Mouse (Mus musculus) kidney, postnatal 25 days (tissue): ENCODE measurements at regions not wholly inside any gene's neighbourhood (a gene's known extent, or its start where the extent isn't known, plus 50 kb on each side); places are given as distances from the start of the nearest gene placed in this dataset.

ENCODE experiments used
- DNase-seq, 2 experiments: peaks; one replicate each; pipeline ENCODE4 v3.0.0; 2021; ENCODE audit warnings: mixed read lengths in 2 of 2

GRCm38 (mm10) chr10:99468971-99469370, 205.9 kb downstream of the Dusp6 start:
- no peak for DNase-seq

- DNase-seq, result no peak
Observed at GRCm38 (mm10) chr10:99471832-99472497, 208.9 kb downstream of the Dusp6 start.

DNA sequence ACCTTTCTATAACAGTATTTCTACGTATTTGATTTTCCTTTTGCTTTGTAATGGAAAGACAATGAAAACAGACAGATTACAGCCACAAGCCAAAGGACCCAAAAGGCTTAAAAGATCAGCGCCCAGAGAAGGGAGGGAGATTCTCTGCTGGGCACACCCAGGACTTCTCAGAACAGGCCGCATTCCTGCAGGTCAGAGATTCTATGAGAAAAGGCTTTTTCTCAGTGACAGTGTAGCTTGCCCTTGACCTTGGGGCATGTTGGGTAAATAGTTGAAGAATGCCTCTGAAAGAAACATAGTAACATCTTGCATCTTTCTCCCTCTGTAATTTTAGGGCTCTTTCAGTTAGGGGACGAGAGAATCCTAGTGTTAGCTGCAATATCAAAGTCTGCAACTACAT, 209.8 kb downstream of the Dusp6 start:
- no peak for DNase-seq

GRCm38 (mm10) chr10:99473758-99474157, 210.7 kb downstream of the Dusp6 start:
- no peak for DNase-seq

DNA sequence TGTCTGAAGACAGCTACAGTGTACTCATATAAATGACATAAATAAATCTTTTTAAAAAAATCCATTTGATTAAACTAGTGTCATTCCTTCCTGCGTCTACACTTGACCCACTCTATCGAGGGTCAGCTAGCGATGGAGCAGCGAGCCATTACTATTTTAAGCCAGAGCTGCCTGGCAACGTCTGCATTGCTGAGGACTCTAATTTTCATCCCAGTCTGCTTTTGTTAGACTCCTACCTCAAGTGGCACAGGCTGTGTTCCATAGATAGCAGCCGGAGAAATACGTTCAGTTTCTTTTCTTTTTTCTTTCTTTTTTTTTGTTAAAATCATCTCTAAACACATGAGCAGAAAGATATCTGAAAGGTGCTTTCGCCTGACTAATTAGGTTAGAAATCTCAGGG, 211.5 kb downstream of the Dusp6 start:
- DNase-seq, result no peak

- DNase-seq, result no peak
Observed at GRCm38 (mm10) chr10:99476214-99476613, 213.2 kb downstream of the Dusp6 start.

- no peak for DNase-seq
Observed at GRCm38 (mm10) chr10:99476776-99477175, 213.7 kb downstream of the Dusp6 start.

GRCm38 (mm10) chr10:99480573-99480972, 217.5 kb downstream of the Dusp6 start:
- no peak for DNase-seq

DNA sequence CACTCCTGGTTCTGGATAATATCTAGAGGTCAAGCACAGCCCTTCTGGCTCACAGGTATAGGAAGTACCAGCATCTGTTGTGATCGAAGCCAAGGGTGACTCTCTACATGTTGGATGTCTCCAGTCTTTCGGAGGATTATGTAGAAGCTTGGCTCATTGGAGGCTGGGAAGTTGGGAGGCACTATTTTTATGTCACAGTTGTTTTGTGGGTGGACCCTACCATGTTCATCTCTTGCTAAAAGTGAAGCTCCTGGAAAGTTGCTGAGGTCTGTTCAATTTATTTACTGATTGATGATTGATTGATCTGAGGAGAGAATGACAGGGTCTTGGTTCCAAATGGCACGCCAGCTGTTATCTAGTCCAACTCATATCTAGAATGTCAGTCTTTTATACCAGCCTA, 219.0 kb downstream of the Dusp6 start:
- no peak for DNase-seq

DNA sequence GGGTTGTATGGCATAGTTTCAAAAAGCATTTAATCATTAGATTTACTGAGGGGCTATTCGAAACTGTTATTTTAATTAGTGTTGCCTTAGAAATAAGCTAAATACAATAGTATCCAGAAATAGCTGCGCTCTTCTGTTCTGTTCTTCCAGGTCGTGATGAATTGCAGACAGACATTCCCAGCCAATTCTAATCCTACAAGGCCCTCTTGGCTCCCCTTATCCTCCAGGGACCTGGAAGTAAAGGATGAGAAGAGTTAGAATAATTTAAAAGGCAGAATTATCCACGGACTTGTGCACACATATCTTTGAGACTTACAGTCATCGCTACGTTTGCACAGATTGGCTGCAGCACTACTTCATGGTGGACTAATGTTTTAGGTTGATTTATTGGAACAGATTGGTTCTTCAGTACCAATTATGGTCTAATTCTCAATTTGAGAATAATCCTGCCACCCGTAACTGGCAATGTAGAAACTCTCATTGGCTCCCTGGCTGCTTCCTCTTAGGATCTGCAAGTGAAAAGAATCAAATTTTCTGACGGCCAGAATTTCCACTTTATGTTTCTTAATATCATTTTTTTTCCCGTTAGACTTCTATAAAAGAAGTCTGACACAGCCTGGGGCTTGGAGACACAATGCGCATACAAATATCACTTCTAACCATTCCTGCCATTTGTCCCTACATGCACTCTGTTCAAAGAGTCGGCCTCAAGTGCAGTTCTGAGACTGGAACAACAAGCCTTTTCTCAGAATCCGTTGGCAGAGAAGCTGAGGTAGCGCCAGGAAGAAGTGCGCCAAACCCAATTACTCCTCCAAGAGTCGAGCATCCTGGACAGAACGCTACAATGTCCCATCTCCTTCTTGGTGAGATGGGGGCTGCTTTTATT, 225.4 kb downstream of the Dusp6 start:
- DNase-seq, result no peak

DNA sequence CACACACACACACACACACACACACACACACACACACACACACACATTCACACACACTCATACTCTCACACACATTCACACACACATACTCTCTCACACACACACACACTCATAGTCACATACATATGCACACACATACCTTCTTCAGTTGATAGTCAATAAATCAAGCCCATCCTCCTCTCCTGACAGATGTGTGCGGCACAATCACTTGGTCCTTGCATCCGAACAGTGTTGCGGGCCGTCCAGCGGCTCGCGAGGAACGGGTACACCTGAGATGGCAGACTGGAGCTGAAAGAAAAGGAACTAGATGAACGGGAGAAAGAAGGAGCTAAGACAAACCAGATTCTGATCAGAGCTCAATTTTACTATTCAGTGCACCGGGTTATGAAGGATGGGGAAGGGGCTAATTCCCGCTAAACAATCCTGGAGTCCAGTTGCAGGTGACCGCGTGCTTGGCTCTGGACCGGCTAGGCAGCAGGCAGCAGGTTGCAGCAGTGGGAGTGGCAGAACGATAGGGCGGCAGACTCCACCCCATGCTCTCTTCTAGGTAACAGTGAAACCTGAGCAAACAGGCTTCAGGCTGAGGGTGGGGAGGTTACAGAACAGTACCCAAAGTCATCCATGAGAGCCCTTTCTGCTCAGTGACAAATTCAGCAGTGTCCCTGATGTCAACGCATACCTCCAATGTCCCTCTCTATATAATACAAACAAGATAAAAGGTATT, 247.8 kb downstream of the Csl start:
- DNase-seq, result peak; percentile 40 to 63

DNA sequence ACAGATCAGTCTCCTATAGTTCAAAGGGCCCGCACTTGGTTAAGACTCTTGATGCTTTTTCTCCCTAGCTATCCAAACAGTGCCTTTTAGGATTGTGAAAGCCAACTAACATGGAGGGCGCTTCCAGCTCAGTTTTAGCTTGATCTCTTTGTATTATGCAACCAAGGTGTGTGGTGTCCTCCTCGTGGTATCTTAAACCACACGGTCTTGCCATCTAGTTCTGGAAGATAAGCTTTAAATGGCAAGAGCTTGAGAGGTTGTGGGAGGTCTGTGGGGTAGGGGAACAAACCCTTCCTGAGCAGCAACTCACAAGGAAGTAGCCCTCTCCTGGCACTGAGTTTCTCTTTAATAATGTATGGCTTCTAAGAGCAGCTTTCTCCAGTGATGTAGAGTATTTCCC, 241.5 kb downstream of the Csl start:
- DNase-seq, result no peak

GRCm38 (mm10) chr10:99519479-99519878, 240.0 kb downstream of the Csl start:
- DNase-seq, result no peak

- no peak for DNase-seq
Observed at GRCm38 (mm10) chr10:99523817-99524216, 235.6 kb downstream of the Csl start.

DNA sequence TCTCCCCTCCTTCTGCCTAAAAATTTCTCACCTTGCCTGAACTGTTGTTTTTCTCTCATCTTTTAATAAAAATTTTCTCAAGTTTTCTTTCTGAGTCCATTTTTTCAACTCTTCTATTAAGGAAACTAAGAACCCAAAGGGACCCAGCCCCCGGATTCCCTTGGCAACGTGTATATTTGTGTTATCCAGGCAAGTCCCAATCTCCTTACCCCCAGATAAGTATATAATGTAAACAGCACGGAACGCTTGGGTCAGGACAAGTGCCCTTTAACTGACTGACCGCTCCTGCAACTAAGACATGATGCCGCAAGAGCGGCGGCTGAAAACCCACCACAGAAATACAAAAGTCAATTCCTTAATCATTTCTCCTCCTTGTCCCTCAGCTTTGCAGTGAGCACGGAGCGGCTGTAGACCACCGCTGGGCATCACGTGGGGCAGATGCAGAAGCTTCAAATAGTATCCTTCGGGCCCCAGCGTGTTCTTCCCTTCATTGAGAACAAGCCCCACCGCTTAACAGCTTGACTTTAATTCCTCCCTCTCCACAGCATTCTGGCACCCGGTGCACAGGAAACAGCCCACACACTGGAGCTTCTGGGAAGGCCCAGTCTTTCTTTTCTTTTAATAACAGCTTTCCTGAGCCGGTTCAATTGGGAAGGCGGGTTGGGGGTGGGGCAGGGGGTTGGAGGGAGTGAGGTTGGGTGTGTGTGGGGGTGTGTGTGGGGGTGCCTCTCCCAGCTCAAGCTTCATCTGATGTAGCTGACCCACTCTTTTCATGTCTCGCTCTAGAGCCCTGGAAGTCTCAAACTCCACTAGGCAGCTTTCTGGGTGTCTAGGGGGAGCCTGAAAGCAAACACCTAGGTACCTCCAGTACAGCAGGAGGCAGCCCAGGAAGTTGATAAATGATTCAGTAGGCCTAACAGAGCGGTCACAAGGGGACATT, 234.9 kb downstream of the Csl start:
- peak in 1 of 2 experiments; percentile 16 for DNase-seq

DNA sequence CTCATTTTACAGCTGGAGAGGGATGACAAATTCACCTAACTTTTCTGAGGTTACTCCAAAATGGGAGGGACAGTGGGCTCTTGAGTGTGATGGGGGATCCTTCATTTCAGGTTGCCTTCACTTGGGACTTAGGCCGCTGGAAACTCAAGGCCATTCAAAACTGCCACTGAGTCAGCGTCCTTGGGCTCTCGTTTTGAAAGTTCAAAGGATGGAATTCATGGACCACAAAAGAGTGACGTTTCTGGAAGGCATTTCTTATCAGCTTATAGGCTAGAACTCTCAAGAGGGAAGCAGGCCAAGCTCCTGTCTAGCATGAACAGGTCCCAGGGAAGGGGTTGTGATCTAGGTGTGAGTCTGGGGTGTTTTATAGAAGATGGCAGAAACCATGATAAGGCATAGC, 233.3 kb downstream of the Csl start:
- DNase-seq, result no peak

DNA sequence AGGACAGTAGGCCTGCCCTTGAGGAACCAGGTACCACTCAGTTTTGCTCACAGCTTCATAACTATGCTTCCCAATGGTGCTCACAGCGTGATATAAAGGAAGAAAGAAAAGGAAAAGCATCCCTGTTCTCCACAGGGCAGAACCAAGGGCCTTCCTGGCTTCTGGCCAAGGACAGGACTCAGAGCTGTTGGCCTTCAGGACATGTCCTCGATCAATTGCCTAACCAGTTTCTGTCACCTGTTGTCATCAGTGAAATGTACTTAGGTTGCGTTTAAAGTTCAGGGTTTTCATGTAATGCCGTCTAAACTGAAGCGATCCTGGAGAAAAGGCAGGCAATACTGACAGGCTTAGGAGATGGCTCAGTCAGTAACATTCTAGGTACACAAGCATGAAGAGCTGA, 232.9 kb downstream of the Csl start:
- peak in 1 of 2 experiments; percentile 40 for DNase-seq

- DNase-seq, result no peak
Observed at GRCm38 (mm10) chr10:99531104-99531503, 228.4 kb downstream of the Csl start.

- DNase-seq, result no peak
Observed at GRCm38 (mm10) chr10:99531556-99531955, 227.9 kb downstream of the Csl start.

DNA sequence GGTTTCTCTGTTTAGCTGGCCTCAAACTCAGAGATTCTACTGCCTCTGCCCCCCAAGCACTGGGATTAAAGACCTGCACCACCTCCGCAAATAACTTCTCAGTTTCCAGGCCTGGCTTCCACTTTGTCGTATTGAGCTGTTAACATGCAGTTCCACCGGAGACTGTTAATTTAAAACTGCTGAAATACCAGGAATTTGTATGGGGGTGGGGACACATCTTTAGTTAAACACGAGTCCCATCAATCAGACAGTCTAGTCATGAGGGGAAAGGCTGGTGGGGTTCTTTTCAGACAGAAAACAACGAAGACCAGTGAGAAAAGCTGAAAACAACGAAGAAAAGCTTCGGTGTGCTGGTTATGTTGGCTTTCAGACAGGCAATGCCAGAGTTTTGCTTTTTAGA, 227.5 kb downstream of the Csl start:
- DNase-seq, result no peak

GRCm38 (mm10) chr10:99532697-99533119, 226.8 kb downstream of the Csl start:
- no peak for DNase-seq

DNA sequence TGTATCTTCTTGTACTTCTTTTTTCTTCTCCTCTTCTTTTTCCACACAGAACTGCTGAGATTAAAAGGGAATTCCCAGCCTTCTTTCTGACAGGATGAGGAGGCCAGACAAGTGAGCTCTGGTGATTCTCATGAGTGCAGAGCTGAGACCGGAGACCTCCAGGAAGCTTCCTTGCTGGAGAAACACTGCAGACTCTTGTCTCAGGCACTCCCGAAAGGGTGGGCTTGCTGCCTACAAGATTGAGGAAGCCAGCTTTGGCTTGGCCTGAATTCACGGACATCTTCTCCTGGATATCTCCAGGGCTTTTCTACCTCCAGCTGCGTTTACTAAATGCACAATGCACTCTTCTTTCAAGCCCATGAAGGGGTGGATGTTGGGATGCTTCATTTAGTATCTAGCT, 226.0 kb downstream of the Csl start:
- DNase-seq, result no peak
